Mouse (Mus musculus): ENCODE results near the gene Them5.

DNA sequence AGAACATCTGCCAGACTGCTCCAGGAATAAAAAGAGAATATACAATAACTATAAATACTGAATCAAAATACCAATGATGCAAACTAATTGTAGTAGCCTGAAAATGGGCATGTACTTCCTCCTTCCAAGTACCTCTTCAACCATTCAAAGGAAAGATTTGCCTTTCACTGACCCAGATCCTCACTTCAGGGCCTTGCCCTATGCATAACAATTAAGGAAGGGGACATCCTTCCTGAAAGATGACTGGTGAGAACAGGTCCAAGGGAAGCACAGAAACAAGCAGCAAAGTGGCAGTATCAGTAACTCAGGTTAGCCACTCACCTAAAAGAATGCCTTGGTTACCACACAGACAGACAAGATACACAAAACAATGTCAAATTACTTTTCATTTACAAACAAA, 34.9 kb upstream of the Them5 start:
- TF ChIP-seq POLR2A (IDR thresholded peaks at IDR 0.05; ENCODE audit: low read depth, low read length) (no peak), CTCF (IDR thresholded peaks at IDR 0.05; ENCODE audit: extremely low read depth, insufficient read depth, insufficient read length, insufficient replicate concordance) (no peak)

All from spleen, adult 2 months (tissue).